Mouse (Mus musculus) stomach, embryonic 14.5 days (tissue): ENCODE results near the gene Usp8. TPM values are rescaled to one million over a fixed set of nuclear protein-coding genes. Genes with fewer than 3 reads are reported as not detected.

Source experiments
- polyA plus RNA-seq: library from polyadenylated mRNA; unstranded; fragments of >200 nt; fragmentation: Nextera tagmentation; extraction: Ambion mirVana; gene quantifications from 2 replicates; pipeline ENCODE4 v1.2.1, GENCODE M21; 2014

Gene Usp8
- polyA plus RNA-seq, 1 experiment from 2014 or later: 40.3 TPM

Other genes with a start within 250 kb of the Usp8 start
- 0.20 and 0.32 TPM in 2 replicates for gene Atp8b4, start 206.7 kb upstream of the Usp8 start, polyA plus RNA-seq
- 1.3 and 2.6 TPM in 2 replicates for gene Slc27a2, start 154.9 kb upstream of the Usp8 start, polyA plus RNA-seq
- 1.2 and 2.0 TPM in 2 replicates for gene Hdc, start 88.0 kb upstream of the Usp8 start, polyA plus RNA-seq
- gene Gabpb1, start 31.0 kb upstream of the Usp8 start, polyA plus RNA-seq: 45.9 and 51.1 TPM in 2 replicates
- gene Usp50, start 76.1 kb downstream of the Usp8 start, polyA plus RNA-seq: 3.7 and 4.1 TPM in 2 replicates
- gene Trpm7, start 168.9 kb downstream of the Usp8 start, polyA plus RNA-seq: 67.0 and 71.1 TPM in 2 replicates
- gene Sppl2a, start 225.9 kb downstream of the Usp8 start, polyA plus RNA-seq: 54.9 and 62.0 TPM in 2 replicates